Mouse (Mus musculus) embryonic facial prominence, embryonic 13.5 days (tissue): ENCODE results near the gene Med27. TPM values are rescaled to one million over a fixed set of nuclear protein-coding genes. Genes with fewer than 3 reads are reported as not detected.

Experiments
- ATAC-seq: fragments of 200-750 bp; cut with Nextera tagmentation; 2 replicates; pipeline ENCODE4 v1.8.0; 2017; ENCODE audit warnings: low read depth; ENCODE audit not compliant: insufficient number of reproducible peaks, insufficient read depth, low FRiP score, low TSS enrichment
- H3K27ac ChIP-seq: fragments of 300-500 bp; sonication (generic); 2 replicates; pipeline ENCODE4 v1.5.1; 2015; ENCODE audit warnings: moderate library complexity, mild to moderate bottlenecking, inconsistent platforms
- H3K27me3 ChIP-seq: fragments of 300-500 bp; sonication (generic); 2 replicates; pipeline ENCODE4 v1.6.1; 2015; ENCODE audit warnings: mild to moderate bottlenecking, inconsistent platforms
- H3K36me3 ChIP-seq: fragments of 300-500 bp; sonication (generic); 2 replicates; pipeline ENCODE4 v1.6.1; 2015; ENCODE audit warnings: mild to moderate bottlenecking, inconsistent platforms
- H3K4me1 ChIP-seq: fragments of 300-500 bp; sonication (generic); 2 replicates; pipeline ENCODE4 v1.6.1; 2015; ENCODE audit warnings: inconsistent platforms
- H3K4me2 ChIP-seq: fragments of 300-500 bp; sonication (generic); 2 replicates; pipeline ENCODE4 v1.6.1; 2015; ENCODE audit warnings: moderate library complexity, mild to moderate bottlenecking, inconsistent platforms
- H3K4me3 ChIP-seq: fragments of 300-500 bp; sonication (generic); 2 replicates; pipeline ENCODE4 v1.5.1; 2015; ENCODE audit warnings: mild to moderate bottlenecking, inconsistent platforms
- H3K9ac ChIP-seq: fragments of 300-500 bp; sonication (generic); 2 replicates; pipeline ENCODE4 v1.6.1; 2015; ENCODE audit warnings: mild to moderate bottlenecking, inconsistent platforms
- H3K9me3 ChIP-seq: fragments of 300-500 bp; sonication (generic); 2 replicates; pipeline ENCODE4 v1.6.1; 2016; ENCODE audit warnings: inconsistent platforms
- WGBS: fragments of 180-500 bp; shearing (Covaris S2); methylation state at CpG from one replicate; pipeline ENCODE4 v1.1.7; 2015; ENCODE audit warnings: mixed read lengths; 5-methylcytosine and 5-hydroxymethylcytosine counted together
- polyA plus RNA-seq: library from polyadenylated mRNA; unstranded; fragments of >200 nt; fragmentation: Nextera tagmentation; extraction: Ambion mirVana; gene quantifications from 2 replicates; pipeline ENCODE4 v1.2.1, GENCODE M21; 2015

Med27 gene
- polyA plus RNA-seq, 1 experiment from 2014 or later: 54.0 TPM

- no peak overlapping the region for H3K4me3 ChIP-seq
- WGBS: 20% methylated on average over 9 of the region's 9 CpGs
- no peak overlapping the region for H3K27ac ChIP-seq
- H3K4me1 ChIP-seq: peaks cover 17% of the 10 kb centered on the region
- H3K9me3 ChIP-seq: no peaks in the 10 kb centered on the region
- no peak overlapping the region for H3K4me2 ChIP-seq
- H3K27me3 ChIP-seq: no peaks in the 10 kb centered on the region
- H3K9ac ChIP-seq: no peak overlapping the region
- no peak for ATAC-seq
- no peaks in the 10 kb centered on the region for H3K36me3 ChIP-seq
Observed at GRCm38 (mm10) chr2:29482979-29483718, 136.5 kb downstream of the Med27 start.

- Histone ChIP-seq H3K27me3 (no peaks in the 10 kb centered on the region), H3K27ac (no peak overlapping the region), H3K4me1 (peaks cover 17% of the 10 kb centered on the region), H3K36me3 (no peaks in the 10 kb centered on the region), H3K9ac (no peak overlapping the region), H3K9me3 (no peaks in the 10 kb centered on the region), H3K4me2 (no peak overlapping the region), H3K4me3 (no peak overlapping the region)
- 94% methylated on average over 2 of the region's 2 CpGs for WGBS
- ATAC-seq: no peak
Observed at GRCm38 (mm10) chr2:29485519-29485918, 138.9 kb downstream of the Med27 start.

- whole genome bisulfite sequencing: 81% methylated on average over 7 of the region's 7 CpGs
- no peak for ATAC-seq
- H3K4me3 ChIP-seq: no peak overlapping the region
Observed at GRCm38 (mm10) chr2:29486491-29486890, 139.9 kb downstream of the Med27 start.

GRCm38 (mm10) chr2:29487652-29488051 is 141.0 kb downstream of the Med27 start:
- Histone ChIP-seq H3K9ac (no peak overlapping the region), H3K4me2 (no peak overlapping the region), H3K9me3 (no peaks in the 10 kb centered on the region), H3K27ac (no peak overlapping the region), H3K27me3 (no peaks in the 10 kb centered on the region), H3K4me1 (peaks cover 9% of the 10 kb centered on the region), H3K4me3 (no peak overlapping the region), H3K36me3 (no peaks in the 10 kb centered on the region)
- no peak for ATAC-seq
- WGBS: 74% methylated on average over 2 of the region's 2 CpGs

More at GRCm38 (mm10) chr2:29486491-29486890, 139.9 kb downstream of the Med27 start:
- no peak overlapping the region for H3K9ac ChIP-seq
- no peak overlapping the region for H3K27ac ChIP-seq
- H3K4me2 ChIP-seq: no peak overlapping the region
- no peaks in the 10 kb centered on the region for H3K27me3 ChIP-seq
- H3K36me3 ChIP-seq: no peaks in the 10 kb centered on the region
- H3K9me3 ChIP-seq: no peaks in the 10 kb centered on the region
- peaks cover 17% of the 10 kb centered on the region for H3K4me1 ChIP-seq

- peaks cover 2% of the 10 kb centered on the region for H3K4me1 ChIP-seq
- no peaks in the 10 kb centered on the region for H3K27me3 ChIP-seq
- H3K9me3 ChIP-seq: no peaks in the 10 kb centered on the region
- ATAC-seq: no peak
- H3K27ac ChIP-seq: no peak overlapping the region
- no peaks in the 10 kb centered on the region for H3K36me3 ChIP-seq
- no peak overlapping the region for H3K4me3 ChIP-seq
- H3K9ac ChIP-seq: no peak overlapping the region
- no peak overlapping the region for H3K4me2 ChIP-seq
- WGBS: 81% methylated on average over 13 of the region's 13 CpGs
Observed at GRCm38 (mm10) chr2:29488379-29489236, 142.0 kb downstream of the Med27 start.

- Histone ChIP-seq H3K4me2 (no peak overlapping the region), H3K4me1 (0 out of 2 replicates have a peak, but pooled peaks cover 4% of the 10 kb centered on the region), H3K36me3 (no peaks in the 10 kb centered on the region), H3K27ac (no peak overlapping the region), H3K27me3 (no peaks in the 10 kb centered on the region), H3K9ac (no peak overlapping the region), H3K4me3 (no peak overlapping the region), H3K9me3 (no peaks in the 10 kb centered on the region)
- ATAC-seq: no peak
- WGBS: 70% methylated on average over 6 of the region's 6 CpGs
Observed at GRCm38 (mm10) chr2:29491656-29492055, 145.0 kb downstream of the Med27 start.

- WGBS: 41% methylated on average over 9 of the region's 9 CpGs
- ATAC-seq: no peak
Observed at GRCm38 (mm10) chr2:29493396-29494031, 146.9 kb downstream of the Med27 start.

GRCm38 (mm10) chr2:29495271-29495670 is 148.7 kb downstream of the Med27 start:
- WGBS: 96% methylated on average over 2 of the region's 2 CpGs

More at GRCm38 (mm10) chr2:29493396-29494031, 146.9 kb downstream of the Med27 start:
- Histone ChIP-seq H3K4me3 (no peak overlapping the region), H3K27me3 (no peaks in the 10 kb centered on the region), H3K36me3 (no peaks in the 10 kb centered on the region), H3K4me1 (0 out of 2 replicates have a peak, but pooled peaks cover 4% of the 10 kb centered on the region), H3K9me3 (no peaks in the 10 kb centered on the region), H3K4me2 (no peak overlapping the region), H3K27ac (no peak overlapping the region), H3K9ac (no peak overlapping the region)

GRCm38 (mm10) chr2:29500601-29501350 is 154.2 kb downstream of the Med27 start:
- 83% methylated on average over 9 of the region's 9 CpGs for WGBS
- H3K27me3 ChIP-seq: no peaks in the 10 kb centered on the region
- peaks cover 7% of the 10 kb centered on the region for H3K36me3 ChIP-seq
- no peak for ATAC-seq
- no peak overlapping the region for H3K27ac ChIP-seq
- no peaks in the 10 kb centered on the region for H3K4me1 ChIP-seq
- no peak overlapping the region for H3K9ac ChIP-seq
- no peak overlapping the region for H3K4me3 ChIP-seq
- H3K4me2 ChIP-seq: no peak overlapping the region
- H3K9me3 ChIP-seq: no peaks in the 10 kb centered on the region

More at GRCm38 (mm10) chr2:29495271-29495670, 148.7 kb downstream of the Med27 start:
- Histone ChIP-seq H3K4me3 (no peak overlapping the region), H3K27me3 (no peaks in the 10 kb centered on the region), H3K27ac (no peak overlapping the region), H3K4me2 (no peak overlapping the region), H3K4me1 (0 out of 2 replicates have a peak, but pooled peaks cover 4% of the 10 kb centered on the region), H3K9me3 (no peaks in the 10 kb centered on the region), H3K36me3 (peaks cover 3% of the 10 kb centered on the region), H3K9ac (no peak overlapping the region)
- no peak for ATAC-seq

GRCm38 (mm10) chr2:29501381-29501780 is 154.8 kb downstream of the Med27 start:
- Histone ChIP-seq H3K4me1 (no peaks in the 10 kb centered on the region), H3K4me3 (no peak overlapping the region), H3K9ac (no peak overlapping the region), H3K36me3 (peaks cover 7% of the 10 kb centered on the region), H3K9me3 (no peaks in the 10 kb centered on the region), H3K4me2 (no peak overlapping the region), H3K27me3 (no peaks in the 10 kb centered on the region), H3K27ac (no peak overlapping the region)
- ATAC-seq: no peak
- WGBS: 82% methylated on average over 4 of the region's 4 CpGs

- H3K9me3 ChIP-seq: no peaks in the 10 kb centered on the region
- H3K4me1 ChIP-seq: peaks cover 3% of the 10 kb centered on the region; the same call in 1 of the 2 replicates
- no peak overlapping the region for H3K27ac ChIP-seq
- WGBS: 46% methylated on average over 6 of the region's 6 CpGs
- H3K4me3 ChIP-seq: no peak overlapping the region
- peaks cover 7% of the 10 kb centered on the region for H3K36me3 ChIP-seq
- no peaks in the 10 kb centered on the region for H3K27me3 ChIP-seq
- H3K9ac ChIP-seq: no peak overlapping the region
- no peak overlapping the region for H3K4me2 ChIP-seq
- no peak for ATAC-seq
Observed at GRCm38 (mm10) chr2:29504848-29505247, 158.2 kb downstream of the Med27 start.
